Mouse (Mus musculus) kidney, adult 11 months (tissue): ENCODE results near the gene Cryba2.

Source experiments
- DNase-seq: peaks from one replicate; pipeline ENCODE4 v3.0.0; 2022

Cryba2 gene

DNA sequence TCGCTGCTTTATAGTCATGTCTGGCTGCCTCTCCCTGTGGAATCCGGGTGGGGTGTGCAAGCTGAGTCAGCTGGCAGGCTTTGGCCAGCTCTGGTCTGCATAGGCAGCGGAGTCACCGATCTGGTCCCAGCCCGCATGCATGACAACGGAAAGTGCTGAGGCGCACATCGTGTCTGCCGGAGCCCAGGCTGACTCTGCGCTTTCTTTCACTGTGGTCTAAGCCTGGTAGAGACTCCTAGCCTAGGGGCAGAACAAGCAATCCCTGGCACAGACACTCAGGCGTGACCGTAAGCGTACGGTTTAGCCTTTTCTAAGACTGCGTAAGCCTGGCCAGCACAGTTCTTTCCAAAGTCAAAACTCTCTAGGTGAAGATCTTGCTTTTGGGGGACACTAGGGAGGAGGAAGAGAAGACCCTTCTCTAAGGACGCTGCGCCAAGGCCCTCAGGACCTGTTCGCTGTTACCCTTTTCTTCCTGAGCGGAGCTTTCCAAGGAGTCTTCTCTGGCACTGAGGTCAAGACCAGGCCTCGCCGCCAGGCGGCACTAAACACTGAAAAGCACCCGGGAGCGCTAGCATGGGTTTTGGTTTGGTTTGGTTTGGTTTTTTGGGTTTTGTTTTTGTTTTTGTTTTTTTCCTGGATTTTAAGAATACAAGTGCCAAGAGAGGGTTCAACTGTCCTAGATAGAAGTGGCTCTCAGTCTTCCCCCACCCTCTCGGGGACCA, at the start of gene Cryba2:
Gene Cryba2 (minus strand): TSS at position 10 of the 722 bp plus-strand sequence.
- peak; percentile 31 for DNase-seq

DNA sequence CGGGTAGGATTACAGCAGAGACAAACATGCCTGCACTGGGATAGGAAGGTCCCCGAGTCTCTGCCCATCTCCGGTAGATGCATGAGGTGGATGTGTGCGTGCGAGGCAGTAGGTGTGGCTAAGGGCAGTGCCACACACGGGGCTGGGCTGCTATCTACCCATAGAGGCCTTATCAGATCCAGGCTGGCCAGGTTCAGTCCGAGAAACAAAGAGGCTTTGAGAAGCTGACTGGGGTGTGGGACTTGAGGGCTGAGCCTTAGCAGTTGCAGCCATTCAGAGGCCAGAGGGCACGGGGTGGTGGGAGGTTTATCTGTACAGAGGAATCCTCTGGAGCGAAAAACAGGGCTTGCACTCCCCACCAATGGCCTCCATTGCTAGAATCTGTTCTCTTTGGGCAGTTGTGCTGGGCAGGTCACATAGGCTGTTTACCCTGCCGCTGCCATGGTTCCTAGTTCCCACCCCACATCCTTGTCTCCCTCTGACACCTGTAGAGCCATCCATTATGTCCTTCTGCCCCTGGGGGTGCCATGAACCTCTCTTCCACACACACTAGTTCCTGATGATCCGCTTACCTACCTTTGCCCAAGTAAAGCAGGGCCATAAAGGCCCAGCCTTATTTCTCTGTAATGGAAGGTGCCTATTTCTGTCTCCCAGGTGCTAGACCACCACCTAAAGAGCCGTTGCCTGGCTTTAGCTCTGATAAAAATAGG, 48.9 kb upstream of the Cryba2 start:
- DNase-seq: no peak

DNA sequence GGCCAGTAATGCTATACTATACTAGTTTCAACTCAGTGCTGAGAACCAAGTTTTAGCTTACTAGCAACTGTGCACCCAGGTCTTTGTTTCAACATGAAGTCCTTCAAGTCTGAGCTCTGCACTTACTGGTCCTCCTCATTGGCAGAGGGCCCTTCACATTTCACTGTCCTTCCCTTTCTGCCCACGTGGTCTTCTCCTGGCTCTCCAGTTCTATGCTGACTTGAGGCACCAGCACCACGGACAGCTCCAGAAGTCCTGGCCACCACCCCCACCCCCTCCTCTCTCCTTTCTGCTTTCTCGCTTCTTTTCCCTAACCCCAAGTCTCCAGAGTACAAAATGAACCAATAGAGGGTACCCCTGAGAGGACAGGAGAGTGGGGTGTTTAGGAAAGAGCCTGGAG, 46.8 kb upstream of the Cryba2 start:
- DNase-seq: no peak

DNA sequence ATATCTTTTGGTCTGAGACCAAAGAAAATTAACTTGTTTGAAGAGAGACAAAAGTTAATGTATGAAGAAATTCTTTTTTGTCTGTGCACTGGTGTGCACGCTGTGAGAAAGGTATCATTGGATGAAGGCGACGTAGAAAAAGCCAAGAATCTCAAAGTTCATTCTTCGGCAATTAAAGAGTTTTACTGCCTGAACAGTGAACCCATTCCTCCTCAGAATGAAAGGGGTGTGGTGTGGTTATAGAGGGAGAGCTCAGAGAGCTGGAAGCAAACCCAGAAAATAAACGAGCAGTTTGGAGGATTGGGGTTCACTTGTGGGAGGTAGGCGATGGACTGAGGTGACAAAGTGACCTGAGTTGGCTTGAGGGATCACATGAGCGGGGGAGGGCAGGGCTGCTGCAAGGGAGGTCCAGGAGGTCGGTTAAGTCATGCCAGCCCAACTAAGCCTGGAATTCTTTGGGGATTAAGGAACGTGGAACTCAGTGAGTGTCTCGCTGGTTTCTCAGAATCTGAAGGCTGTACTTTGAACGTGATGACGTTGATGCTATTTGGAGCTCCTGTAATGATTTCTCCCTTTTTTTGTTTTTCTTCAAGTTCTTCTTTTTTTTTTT, 43.4 kb upstream of the Cryba2 start:
- DNase-seq: peak; percentile 87

DNA sequence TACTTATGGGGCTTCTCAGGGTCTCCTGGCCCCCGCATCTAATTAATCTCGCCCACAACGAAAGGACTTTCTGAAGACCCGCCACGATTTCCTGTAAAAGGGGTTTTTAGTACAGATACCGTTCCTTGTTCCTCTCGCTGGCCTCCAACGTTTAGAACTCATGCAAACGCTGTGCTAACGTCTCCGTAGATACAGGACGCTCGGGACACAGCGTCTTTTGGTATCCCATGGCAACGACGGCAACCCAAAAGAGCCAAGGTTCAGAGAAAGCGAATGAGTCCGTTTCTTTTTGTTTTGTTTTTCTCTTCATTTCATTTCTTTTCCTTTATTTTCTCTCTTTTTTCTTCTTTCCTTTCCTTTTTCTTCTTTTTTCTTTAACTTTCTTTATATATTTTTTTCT, 42.5 kb upstream of the Cryba2 start, which contains the start of gene Cfap65:
Gene Cfap65 (minus strand): TSS at position 198 of the 400 bp plus-strand sequence.
- DNase-seq: peak; percentile 64

DNA sequence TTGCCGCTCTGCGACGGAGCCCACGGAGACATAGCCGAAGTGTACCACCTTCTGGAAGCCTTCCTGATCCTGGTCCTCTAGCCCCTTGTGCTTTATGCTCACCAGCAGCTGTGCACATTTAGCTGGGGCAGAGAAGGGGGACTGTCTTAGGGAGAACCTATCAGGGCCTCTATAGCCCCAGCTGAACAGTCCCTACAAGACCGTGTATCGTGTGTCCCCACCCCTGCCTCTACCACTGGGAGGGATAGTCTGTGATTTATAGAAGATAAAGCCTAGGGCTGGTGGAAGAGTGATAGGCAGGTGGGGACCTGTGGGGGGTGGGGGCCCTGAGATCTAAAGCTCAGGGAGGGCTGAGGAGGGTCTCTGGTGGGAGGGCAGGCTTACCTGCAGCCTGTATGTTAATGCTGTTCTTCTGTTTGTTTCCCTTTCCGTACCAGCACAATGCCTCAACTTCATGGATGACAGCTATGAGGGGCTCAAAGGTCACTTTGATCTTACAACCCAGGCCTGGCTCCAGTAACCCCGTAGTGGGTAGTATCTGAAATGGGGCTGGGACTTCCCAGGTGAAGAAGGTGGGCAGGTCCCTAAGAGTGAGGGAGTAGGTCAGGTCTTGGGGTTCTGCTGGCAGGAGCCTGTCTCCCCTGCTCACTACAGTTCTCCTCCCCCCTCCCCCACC, 34.8 kb upstream of the Cryba2 start:
- no peak for DNase-seq

DNA sequence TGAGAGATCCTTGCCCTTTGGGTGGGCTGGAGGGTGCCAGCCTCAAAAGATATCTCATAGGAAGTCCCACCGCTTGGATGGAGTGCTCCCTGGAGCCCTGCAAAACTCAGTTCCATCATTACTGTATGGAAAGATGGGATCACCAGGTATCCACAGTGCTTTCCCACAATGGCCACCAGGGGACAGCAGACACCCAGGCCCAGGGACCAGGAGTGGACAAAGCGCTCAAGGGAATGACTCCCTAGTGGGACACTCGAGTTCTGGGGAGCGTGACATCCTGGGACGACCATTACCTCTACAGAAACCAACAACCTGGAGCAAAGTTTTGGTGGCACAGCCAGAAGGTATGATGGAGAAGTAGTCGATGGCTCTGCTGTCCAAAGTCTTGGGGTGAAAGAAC, 33.8 kb upstream of the Cryba2 start:
- DNase-seq: peak; percentile 52

DNA sequence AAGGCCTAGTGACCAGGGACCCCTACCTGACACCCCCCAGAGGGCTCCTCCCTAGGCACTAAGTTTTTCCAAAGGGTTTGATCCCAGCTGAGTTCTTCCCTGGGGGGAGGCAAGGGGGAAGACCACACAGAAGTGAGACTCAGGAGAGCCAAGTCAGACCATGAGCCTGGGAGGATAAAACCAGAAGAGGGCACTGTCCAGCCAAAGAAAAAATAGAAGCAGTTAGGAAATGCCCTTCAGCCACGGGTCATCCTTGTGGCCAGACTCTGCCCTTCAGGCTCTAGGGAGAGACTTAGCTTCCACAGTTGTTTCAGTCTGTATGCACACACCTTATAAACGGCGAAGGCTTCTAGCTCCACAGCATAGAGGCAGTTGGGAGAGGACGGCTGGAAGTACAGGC, 31.5 kb upstream of the Cryba2 start:
- DNase-seq: peak; percentile 28

DNA sequence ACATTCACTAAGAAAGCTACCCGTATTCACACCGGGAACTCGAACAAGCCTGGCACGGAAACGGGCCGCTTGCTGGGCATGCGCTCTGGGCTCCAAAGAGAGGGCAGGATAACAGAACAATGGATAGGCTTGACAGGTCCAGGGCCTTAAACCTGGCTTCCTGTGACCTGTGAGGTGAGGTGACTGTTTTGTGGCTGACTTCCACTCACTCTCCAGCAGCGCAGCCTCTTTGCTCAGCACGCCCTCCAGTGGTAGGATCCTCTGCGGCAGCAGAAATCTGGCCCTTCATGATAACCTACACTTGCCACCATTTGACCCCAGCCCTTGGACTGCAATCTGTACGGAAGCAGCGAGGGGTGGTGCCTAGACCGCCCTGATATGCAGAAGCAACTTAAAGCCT, 22.8 kb upstream of the Cryba2 start:
- DNase-seq: peak; percentile 41

DNA sequence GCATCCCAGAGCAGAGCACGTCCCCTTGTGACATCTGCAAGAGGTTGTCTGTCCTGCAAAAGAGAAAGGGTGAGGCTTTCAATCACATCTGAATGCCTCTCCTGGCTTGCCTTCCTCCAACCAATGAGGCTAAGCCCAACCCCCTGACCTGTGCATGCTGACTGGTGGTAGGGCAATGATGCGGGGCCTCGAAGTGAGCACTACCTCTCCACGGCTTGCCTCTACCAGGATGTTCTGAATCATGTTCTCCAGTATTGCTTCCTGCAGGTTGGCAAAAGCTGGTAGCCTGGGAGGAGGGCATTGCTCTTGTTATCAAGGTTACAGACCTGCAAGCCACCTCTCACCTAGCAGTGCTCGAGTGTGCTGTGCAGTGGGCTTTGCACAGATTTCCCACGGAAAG, 9.2 kb upstream of the Cryba2 start:
- DNase-seq: no peak

DNA sequence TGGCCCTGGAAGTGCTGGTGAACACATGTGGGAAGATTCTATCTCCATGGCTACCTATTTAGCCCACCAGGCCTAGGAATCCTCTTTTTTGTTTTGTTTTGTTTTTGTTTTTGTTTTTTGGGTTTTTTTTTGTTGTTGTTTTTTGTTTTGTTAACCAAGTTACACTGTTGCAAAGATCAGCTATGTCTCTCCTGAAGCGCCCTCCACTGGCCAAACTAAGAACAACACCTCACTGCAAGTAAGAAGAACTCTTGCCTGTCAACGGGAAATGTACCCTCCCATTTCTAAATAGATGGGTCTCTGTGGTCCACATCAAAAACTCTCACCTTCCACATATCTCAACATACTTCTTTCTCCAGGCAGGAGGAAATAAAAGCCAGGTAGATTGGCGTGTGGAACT, 8.7 kb upstream of the Cryba2 start:
- peak; percentile 23 for DNase-seq

DNA sequence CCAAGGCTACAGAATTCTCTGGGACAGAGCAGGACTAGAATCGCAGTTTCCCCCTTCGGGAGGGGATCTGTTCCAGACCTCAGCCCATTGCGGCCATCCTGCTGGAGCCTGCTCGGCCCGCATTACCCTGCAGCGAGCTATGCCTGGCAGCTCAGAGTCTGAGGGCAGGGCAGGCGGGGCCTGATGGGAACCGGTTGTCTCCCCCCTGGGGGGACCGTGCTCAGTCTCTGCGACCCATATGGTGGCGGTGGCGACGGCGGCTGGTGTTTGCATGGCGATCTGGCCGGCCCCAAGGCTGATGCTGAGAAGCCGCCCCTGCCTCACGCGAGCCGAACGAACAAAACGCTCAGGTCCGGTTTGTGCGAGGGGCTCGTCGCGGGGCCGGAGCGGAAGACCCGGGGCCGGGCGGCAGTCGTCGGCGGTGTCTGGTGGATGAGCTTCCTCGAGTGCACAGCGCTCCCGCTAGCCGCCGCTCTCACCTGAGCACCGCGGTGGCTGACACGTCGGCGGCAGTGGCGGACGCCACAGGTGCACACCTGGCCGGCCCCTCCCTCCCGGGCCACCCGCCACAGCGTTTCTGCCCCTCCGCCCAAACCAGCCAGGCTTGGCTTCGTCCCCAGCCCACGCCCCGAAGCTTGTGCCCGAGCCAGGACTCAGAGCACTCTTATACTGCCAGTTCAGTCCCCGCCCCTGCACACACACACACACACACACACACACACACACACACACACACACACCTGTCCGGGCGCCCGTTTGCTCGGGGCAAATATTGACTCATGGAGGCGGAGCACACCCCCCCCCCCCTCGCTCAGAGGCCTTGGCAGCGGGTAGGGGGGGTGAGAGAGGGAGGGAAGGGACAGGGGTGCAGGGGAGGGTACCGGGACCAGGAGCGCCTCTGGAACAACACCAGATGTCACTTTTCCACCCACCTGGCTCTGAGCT, 7.7 kb upstream of the Cryba2 start:
- DNase-seq: peak; percentile 59

DNA sequence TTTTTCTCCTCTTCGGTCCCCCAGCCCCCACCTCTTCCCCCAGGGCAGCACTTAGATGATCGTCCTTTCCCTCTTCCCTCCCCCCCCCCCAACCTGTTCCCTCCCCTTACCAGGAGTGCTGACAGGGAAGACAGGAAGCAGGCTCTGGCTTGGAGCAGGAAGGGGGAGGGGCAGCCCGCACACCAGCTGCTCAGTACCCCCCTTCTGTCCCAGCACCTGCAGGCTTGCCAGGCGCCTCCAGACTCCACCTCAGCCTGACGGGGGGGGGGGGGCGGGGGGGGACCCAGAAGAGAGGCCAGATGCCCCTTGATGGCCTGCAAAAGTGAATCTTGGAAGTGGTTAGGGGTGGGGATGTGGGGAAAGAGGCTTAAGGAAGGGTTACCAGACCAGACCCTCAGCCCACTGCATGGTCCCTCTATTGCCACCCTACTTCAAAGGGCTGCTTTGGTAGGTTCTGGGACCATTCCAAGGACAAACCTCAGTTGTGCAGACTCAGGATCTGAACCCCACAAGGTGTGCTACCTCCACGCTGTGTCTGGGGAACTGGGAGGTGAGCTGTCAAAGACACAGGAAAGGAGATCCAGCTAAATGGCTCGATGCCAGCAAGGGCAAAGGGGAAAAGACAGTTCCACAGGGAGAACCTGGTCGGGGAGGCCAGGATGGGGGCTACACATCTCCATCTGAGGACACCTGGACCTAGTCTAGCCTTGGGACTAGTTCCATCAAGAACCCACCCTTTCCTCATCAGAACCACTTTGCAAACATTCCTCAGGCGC, 5.9 kb upstream of the Cryba2 start:
- no peak for DNase-seq

DNA sequence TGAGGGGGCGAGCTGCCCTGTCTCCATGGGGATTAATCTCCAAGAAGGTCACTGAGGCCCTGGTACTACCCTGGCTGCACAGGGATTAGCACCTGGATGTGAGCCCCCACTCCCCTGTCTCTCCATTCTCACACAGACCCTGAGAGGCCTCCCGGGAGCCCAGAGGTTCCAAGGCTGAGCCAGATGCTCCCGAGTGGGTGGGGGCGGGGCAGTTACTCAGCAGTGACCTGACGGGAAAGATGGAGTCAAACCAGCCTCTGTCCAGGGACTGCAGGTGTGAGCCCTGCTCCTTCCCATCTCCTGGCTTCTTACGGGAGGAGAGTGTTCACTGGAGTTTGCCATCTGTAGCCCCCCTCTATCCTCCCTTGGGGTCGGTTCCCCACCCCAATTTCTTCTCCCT, 5.0 kb upstream of the Cryba2 start:
- DNase-seq: no peak

DNA sequence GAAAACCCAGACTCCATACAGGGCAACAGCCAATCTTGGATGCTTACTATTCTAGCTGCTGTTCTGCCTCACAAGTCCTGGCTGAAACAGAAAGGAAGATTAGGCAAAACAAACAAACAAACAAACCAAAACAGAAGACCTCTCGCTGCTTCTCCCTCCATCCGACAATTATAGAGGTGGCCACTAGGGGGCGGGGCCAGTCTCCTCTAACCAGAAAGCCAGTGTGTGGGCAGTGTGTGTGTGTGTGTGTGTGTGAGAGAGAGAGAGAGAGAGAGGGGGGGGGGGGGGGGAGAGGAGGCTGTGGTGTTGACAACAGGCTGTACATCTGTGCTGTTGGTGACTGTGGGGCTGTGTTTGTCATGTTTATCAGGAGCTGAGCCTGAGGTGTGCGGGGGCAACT, 2.0 kb upstream of the Cryba2 start:
- DNase-seq: no peak

DNA sequence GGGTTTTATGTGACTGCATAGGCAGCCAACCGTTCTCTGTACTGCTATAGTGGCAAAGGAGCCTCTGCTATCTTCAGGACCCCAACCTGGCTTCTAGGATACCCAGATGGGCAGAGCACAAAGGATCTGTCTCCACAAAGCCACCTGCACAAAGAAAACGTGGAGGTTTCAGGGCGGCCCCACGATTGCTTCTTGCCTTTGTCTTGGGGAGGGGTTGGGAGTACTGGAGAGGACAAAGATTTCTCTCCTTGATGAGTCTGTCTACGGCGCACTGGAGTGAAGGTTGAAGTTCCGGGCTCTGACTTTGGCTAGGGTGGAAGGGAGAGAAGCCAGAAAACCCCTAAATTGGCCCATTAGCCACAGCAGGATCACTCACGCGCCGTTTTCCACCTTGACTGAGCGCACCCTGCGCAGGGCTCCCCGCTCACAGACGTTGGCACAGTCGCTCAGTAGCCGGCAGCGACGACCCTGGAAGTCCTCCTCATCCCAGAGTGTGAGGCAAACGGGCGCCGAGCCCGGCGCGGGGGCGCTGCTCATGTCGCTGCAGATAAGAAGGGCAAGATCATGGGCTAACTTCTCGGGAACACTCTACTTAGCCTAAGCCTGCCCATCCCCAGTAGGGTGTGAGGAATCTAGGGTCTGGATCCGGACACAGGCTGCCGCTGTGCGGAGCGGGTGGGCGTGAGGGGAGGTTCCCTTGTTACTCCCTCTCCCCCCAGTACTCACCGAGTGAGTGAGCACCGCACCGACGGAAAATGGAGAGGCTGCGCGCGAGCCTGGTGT, 401 bp downstream of the Cryba2 start:
- DNase-seq: no peak

DNA sequence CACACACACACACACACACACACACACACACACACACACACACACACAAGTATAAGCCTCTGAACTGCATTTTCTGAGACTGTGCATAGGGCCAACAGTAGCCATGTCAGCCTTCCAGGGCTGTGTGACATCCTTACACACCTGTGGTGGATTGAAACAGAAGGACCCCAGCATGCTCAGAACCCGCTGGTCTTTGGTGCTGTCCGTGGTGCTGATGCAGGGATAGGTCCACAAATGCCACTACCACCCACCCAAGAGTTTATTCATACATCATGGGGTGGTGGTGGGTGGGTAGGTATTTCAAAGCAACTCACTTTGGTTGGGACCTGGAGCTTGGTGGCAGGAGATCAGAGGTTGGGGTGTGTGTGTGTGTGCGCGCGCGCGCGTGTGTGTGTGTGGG, 1.4 kb downstream of the Cryba2 start:
- DNase-seq: no peak

DNA sequence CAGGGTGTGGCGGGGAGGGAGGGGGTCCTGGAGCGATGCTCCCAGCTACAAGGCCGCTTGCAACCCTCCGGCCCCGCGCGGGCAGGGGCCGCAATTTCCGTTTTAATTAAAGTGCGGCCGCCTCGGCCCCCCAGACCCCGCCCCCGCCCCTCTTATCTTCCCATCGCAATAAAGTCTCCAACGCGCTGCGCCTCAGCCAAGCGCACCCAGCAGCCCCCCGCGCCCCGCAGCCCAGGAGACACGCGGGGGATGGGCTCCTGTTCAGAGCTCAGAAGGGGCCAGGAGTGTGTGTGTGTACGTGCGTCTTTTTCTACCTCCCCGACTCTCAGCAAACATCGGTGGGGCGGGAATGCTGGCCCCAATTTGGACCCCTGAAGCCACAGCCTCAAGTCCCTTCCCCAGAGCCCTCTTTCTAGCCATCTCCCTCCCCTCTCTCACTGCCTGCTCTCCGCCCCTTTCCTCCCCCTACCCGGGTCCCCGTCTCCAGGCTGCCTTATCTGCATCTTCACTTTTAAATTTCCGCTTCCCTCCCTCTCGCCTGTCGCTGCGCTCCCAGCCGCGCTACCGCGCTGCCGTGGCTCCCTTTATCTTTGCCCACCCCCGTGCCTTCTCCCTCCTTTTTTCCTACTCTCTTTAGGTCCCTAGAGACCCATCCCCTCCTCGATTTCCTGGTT, 7.4 kb downstream of the Cryba2 start, which contains the start of gene Fev:
Gene Fev (minus strand): TSS at position 51 of the 674 bp plus-strand sequence.
- no peak for DNase-seq

DNA sequence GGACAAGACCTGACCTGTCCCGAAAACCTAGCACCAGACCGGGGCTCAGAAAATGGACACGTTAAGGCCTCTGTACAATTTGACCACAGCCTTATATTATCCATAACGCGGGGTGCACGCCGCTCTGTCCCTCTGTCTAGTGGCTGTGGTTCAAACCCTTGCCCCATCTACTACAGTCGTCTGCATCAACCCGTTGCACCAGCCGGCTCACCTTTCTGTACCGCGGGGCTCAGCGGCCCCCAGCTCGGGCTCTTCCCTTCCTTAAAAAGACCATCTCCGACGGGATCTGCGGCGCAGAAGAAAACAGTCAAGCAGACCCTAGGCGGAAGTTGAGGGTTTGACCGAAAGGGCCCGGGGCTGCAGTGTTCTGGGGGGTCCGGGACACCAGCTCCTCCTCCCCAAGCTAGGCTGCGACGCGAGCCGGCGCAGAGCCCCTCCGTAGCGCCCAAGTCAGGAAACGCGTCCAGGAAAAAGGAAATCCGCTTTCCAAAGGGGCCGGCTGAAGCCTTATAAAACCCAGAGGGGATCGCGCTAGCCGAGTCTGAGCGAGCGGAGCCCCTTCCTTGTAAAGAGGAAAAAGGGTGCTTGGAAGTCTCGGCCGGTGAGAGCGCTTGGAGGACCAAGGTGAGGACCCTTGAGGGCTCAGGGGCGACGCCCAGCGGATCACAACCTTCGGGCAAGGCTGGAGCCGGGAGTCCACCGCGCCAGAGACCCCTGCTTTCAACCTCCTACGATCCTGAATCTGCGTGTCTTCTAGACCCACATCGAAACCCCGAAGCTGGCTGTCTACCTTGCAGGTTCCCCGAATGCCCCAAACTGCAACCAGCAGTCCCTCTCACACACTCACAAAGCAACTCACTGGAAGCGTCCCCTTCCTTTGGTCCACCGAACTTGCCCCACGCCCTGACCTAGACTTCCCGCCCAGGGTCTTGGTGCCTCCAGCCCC, 8.5 kb downstream of the Cryba2 start:
- DNase-seq: no peak
